Mouse (Mus musculus): Measurements from ENCODE around the gene Abhd17b.
"Not testable (repeated sequence)": the region's sequence is repeated elsewhere in the genome, so short reads cannot be mapped to it uniquely, and the experiment has no call there.

The Abhd17b gene

DNA sequence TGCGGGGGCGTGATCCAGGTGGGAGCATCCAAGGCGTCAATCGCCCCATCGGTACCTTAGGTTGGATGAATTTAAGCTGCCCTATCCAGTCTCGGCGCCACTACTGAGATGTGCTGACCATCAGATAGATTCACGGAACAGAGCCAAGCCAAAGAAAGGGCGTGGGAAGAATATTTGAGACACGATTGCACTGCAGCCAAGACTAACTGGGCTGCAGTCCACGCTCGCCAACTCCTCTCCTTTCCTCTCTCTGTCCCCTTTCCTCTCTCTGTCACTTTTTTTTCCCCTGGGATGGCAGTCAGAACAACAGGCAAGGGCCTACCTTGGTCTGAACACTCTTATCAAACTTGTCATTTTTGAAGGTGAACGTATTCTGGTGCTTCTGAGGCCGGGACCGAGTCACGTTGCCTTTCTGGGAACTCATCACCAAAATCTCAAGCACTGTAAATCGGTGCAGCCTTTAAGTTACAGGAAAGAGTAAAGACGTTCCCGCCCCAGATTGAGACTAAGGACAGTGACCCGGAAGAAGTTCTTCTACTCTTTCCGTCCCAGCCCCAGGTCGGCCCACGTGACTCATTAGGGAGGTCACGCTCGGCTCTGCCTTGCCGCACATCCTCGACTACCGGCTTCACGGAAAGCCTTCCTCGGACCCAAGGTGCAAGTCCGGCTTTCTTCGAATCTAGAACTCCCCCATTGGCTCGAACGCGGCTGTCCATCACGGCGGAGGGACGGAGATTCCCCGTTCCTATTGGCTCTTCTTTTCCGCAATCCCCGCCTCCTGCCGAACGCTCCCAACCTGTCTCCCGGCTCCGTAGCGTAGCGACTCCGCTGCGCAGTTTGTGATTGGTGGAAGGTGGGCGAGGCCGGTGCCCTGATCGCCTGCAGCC is 457 bp upstream of the Abhd17b start, which contains the start of gene 1110059E24Rik:
TSS of gene 1110059E24Rik (minus strand) at position 692 of the 887 bp plus-strand sequence.
- peak; percentile 96 for DNase-seq

GRCm38 (mm10) chr19:21654788-21655187 is 1.8 kb downstream of the Abhd17b start:
- DNase-seq = no peak

GRCm38 (mm10) chr19:21660734-21661133 is 7.7 kb downstream of the Abhd17b start:
- DNase-seq = no peak

GRCm38 (mm10) chr19:21663756-21664456 is 10.9 kb downstream of the Abhd17b start:
- DNase-seq = no peak

DNA sequence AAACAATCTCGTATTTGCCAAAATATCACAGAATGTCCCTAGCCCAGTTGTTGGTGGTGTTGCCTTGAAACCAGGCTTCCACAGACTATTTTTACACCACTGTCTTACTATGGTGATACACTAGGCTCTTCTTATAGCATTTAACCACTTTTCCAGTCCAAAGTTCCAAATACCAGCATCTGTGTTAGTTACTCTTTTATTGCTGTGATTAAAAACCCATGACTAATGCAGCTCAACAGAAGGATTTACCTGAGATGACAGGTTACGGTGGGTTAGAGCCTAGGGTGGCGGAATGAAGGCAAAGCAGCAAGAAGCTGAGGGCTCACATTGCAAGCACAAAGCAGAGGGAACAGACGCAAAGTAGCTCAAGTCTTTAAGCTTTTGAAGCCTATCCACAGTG is 16.7 kb downstream of the Abhd17b start:
- no peak for DNase-seq

DNA sequence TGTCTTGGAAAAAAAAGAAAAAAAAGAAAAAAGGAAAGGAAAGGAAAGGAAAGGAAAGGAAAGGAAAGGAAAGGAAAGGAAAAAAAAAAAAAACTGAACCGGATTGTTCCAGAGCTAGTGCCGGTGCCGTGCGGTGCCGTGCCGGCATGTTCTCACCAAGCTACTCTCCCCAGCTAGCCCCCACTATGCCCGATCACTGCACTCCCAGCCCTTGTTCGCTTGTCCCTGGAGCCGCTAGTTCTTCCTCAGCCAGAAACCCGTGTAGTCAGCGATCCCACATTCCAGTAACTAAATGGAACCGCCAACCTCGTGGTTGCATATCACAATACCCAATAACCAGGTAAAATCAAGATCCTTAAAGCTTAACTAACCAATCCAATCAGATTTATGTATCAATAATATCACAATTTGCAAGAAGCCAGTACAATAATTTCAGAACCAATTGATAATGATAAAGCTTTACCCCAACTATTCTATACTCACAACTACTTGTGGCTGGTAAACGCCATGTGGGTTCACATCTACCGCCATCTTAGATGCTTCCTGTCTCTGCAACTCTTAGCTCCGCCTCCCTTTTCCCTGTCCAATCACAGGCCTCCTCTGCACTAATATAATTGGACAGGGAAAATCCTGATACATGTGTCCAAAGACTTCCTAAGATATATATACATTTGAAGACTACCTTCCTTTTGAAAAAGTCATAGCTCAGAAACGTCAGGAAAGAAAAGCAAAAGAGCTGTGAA is 21.5 kb downstream of the Abhd17b start:
- DNase-seq = no peak

DNA sequence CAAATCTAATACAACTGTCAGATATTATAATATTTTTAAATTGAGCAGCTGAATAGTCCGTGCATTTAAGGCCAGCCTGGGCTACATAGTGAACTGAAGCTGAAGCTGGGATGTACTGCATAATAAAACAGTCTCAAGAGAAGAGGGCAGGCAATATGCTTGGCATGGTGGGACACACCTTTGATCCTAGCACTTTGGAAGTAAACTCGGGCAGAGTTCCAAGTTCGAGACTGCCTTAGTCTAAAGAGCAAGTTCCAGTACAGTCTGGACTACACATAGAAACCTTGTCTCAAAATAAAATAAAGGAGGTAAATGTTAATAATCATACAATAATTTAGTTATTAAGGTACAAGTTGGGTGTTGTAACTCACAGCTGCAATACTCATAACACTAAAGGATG is 27.1 kb downstream of the Abhd17b start:
- DNase-seq = no peak

DNA sequence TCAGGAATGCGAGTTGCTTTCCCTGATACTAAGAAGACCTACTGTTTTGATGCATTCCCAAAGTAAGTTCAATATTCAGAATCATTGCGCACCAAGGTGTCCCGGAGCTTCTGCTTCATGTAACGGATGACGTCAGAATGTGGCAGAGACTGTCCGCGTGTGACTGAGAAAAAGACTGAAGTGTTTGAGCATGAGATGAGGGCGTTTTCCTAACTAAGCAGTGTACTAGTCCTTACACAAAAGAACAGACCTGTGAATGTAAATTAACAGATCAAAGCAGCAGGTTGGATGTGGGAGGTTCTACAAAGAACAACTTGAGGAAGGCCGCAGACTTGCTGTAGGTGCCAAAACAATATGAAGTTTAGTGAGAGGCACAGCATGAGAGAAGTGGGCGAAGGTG is 28.0 kb downstream of the Abhd17b start:
- DNase-seq = no peak

DNA sequence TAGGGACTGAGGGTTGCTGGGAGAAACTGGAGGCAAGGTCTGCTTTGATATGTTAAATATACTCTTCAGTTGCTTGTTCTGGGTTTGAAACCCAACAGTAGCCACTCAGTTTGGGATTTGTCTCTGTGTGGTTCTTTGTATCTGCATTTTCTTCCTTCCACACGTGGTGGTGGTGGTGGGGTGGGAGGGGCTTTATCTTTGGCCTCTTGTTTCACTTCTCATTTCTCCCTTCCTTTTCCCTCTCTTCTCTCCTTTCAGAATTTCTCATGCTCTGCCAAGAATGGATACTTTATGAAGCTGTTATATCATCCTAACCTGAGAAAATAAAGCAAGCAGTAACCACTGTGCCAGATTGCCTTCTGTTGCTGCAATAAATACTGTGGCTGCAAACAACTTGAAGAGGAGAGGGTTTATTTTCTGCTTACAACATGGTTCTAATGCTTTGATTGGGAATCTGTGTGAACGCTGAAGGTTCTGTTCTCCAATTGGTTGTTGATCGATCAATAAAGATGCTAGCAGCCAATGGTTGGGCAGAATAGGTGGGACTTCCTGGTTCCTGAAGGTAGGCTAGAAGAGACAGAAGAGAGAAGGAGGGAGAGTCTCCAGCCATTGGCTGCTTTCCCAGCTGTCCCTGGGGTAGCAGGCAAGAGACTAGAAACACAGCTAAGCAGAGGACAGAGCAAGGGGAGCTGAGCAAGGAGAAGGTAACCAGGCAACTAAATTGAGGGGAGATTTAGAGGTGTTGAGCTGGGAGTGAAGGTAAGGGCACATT is 60.5 kb downstream of the Abhd17b start:
- no peak for DNase-seq

DNA sequence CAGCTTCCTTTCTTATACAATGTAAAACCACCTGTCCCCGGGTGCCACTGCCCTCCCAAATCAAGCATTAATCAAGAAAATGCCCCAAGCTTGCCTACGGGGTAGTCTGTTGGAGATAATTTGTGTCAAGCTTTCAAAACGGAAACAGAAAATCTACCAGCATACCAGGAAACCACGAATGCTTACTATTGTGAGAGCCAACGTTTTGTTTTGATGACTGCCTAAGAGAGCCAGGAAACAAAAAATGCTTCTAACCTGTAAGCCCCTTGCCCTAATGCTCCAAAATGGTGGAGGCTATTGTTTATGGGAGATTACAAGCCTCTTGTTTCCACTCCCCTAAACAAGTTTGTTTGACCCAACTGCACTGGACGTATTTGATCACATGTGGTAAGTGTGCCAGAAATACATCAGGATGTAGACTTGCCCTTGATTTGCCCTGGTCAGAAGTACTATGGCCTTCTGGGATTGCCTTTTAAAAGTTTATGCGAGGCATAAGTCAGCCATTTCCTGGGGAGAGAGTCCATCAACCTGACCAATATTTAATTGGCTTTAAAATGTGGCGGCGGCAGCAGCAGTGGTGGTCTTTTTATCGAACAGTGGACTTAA is 61.4 kb downstream of the Abhd17b start:
- no peak for DNase-seq

- no peak for DNase-seq
These were observed 62.0 kb downstream of the Abhd17b start for GRCm38 (mm10) chr19:21715005-21715442.

DNA sequence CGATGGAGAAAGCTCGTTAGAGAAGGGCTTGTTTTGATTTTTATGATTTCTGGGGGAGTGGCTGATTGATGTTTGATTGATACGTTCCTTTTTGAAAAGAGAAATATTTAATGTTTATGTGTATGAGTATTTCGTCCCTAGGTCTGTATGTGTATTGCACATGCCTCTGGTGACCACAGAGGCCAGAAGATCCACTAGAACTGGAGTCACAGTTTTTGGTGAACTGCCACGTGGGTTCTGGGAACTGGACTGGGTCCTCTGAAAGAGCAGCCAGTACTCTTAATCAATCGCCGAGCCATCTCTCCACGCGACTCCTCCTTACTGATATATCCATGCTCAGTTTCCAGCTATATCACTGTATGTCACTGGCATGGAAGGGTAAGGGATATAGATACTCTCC is 62.5 kb downstream of the Abhd17b start:
- DNase-seq = no peak

- no peak for DNase-seq
These were observed 63.5 kb downstream of the Abhd17b start for GRCm38 (mm10) chr19:21716456-21716855.

GRCm38 (mm10) chr19:21719206-21719605 is 66.2 kb downstream of the Abhd17b start:
- DNase-seq = no peak

DNA sequence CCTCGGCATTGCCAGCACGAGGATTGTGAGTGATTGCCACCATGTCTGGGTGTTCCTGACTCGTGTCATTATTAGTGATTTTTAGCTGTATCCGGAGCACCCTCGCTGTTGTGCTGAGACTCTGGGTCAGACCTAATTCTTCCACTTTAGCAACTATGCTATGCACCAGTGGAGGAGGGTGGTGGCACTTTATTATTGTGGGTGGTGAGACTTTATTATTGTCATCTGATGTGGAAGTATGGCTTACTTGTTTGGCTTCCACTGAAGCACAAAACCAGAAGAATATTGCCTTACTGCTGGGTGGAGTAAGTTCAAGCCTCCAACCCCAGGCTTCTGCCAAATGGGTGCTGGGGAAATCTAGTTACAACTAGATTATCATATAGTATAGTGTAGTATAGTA is 68.0 kb downstream of the Abhd17b start:
- no peak for DNase-seq

GRCm38 (mm10) chr19:21723280-21723679 is 70.3 kb downstream of the Abhd17b start:
- not testable (repeated sequence) for DNase-seq

DNA sequence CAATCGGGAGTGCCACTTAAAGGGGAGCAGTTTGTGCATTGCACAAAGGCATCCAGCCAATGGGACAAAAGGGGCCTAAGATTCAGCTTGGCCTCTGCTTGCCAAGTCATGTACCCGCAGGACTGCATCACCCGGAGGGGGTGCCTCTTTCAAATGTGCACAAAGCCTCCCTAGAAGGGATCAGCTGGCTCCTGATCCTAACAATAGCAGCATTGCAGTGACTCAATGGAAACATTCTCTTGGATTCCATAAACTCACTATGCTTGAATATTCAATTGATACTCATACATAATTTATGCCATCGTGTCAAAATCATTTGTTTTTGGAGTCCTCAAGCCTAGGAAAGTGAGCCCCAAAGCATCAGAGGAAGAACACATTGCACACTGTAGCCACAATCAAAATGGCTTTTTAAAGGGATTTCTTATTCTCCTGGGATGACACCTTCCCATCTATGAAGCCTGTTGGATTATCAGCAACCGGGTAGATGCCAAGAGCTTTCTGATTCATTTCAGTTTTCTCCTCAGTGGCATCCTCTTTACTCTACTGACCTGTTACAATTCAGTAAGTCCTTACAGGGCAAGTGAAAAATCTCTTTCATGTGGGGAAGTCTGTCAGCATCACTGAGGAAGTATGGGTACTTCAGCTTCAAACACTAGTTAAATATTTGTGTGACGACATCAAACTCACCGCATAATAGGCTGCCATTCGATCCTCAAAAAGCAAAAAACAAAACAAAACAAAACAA is 71.1 kb downstream of the Abhd17b start:
- no peak for DNase-seq

DNA sequence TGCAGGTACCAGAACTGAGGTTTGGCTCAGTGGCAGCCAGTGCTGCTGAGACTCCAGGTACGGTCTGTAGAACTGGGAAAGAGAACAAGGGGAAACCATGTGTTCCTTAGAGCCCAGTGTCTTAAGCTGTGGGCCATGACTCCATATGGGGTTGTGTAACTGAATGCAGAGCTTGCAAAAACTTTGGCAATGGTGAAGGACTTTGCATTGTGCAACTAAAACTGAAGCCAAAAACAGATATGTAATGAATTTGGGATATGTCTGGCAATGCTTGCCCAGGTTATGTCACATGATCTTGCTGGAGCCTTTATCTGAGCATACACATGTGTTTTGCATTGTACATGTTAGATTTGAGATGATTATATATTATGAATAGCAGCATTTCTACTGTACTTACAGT is 72.2 kb downstream of the Abhd17b start:
- DNase-seq = no peak

- DNase-seq = no peak
These were observed 74.1 kb downstream of the Abhd17b start for GRCm38 (mm10) chr19:21727081-21727480.

GRCm38 (mm10) chr19:21728342-21728741 is 75.4 kb downstream of the Abhd17b start:
- no peak for DNase-seq

DNA sequence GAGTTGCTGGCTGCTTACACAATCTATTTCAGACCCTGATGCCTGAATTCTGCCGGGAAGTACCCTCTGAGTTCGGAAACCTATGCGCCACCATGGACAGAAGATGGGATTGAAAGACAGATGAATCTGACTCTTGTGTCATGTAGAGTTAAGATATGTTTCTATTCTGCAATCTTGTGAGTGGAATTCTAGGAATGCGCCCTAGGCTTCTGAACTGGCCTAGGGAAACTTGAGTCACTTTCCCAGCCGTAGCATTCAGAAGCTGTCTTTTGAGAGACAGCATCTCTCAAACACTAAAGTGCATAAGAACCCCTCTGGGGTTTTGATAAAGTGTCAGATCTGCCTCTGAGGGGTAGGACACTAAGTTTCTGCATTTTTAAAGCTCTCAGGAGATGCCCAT is 78.9 kb downstream of the Abhd17b start:
- no peak for DNase-seq

Measured in liver (tissue).